Mouse (Mus musculus): ENCODE results near the gene Pip4k2a. TPM values are rescaled to one million over a fixed set of nuclear protein-coding genes. Genes with fewer than 3 reads are reported as not detected.

Pip4k2a gene
- polyA plus RNA-seq, 1 experiment from 2014 or later = 7.4 TPM

DNA sequence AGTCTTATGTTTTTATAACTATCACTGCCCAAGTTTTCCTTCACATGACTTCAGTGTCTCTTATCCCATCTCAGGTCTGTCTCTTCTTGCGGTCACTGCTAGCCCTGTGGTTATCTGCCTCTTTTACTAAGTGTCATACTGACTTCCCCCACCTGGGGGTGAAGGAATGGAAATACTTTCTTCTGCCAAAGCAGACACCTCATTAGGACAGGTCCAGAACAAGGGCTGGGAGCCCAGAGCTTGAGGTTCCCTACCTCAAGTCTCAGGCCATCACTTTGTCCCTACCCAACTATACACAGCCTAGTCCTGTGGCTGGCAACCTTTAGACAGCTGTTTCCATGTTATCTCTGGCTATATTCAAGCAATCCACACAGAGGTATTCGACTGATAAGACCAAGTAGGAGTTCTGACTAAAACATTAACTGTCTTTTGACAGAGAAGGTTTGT, 62.3 kb downstream of the Pip4k2a start:
- no peak overlapping the region for H3K4me2 ChIP-seq (ENCODE audit: low read length)
- no peaks in the 10 kb centered on the region for H3K36me3 ChIP-seq (ENCODE audit: control insufficient read depth, insufficient read depth, low read length)
- H3K9me3 ChIP-seq (ENCODE audit: control insufficient read depth, low read length) = no peaks in the 10 kb centered on the region
- no peak for ATAC-seq (ENCODE audit: insufficient number of reproducible peaks, insufficient read depth, low FRiP score, low read depth)
- 31% methylated on average over 2 of the region's 2 CpGs for WGBS
- no peaks in the 10 kb centered on the region for H3K27me3 ChIP-seq (ENCODE audit: control insufficient read depth, insufficient read depth, low read length)
- no peak overlapping the region for H3K9ac ChIP-seq (ENCODE audit: low read length)
- no peak overlapping the region for H3K4me3 ChIP-seq (ENCODE audit: control insufficient read depth in 1 of 2, insufficient read depth in 1 of 2, low read depth in 1 of 2, low read length in 2 of 2)
- no peak overlapping the region for H3K27ac ChIP-seq (replicated peaks in 1 of 2; ENCODE audit: control insufficient read depth in 1 of 2, insufficient read depth in 1 of 2, low read depth in 2 of 2, low read length in 2 of 2)
- H3K4me1 ChIP-seq (ENCODE audit: control insufficient read depth in 2 of 2, insufficient read depth in 2 of 2, low read length in 2 of 2) = peaks cover 17 to 45% of the 10 kb centered on the region in 2 experiments

DNA sequence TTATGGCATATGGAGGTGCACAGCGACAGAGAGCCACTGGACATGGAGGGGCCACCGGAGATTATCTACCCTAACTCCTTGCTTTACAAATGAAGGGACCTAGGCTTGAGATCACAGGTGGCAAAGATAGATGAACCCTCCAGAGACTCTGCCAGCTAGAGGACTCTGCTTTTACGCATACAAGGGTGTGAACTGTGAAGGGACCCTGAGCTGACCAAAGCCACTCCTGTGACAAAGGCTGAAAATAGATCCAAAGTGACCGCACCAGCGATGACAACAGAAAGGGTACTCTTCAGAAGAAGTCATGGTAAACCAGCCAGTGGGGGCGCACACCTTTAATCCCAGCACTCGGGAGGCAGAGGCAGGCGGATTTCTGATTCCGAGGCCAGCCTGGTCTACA, 63.8 kb downstream of the Pip4k2a start:
- WGBS = 74% methylated on average over 9 of the region's 9 CpGs
- Histone ChIP-seq H3K9ac (ENCODE audit: low read length) (no peak overlapping the region), H3K4me3 (ENCODE audit: control insufficient read depth in 1 of 2, insufficient read depth in 1 of 2, low read depth in 1 of 2, low read length in 2 of 2) (no peak overlapping the region), H3K27ac (replicated peaks in 1 of 2; ENCODE audit: control insufficient read depth in 1 of 2, insufficient read depth in 1 of 2, low read depth in 2 of 2, low read length in 2 of 2) (no peak overlapping the region), H3K4me1 (ENCODE audit: control insufficient read depth in 2 of 2, insufficient read depth in 2 of 2, low read length in 2 of 2) (peaks cover 17 to 37% of the 10 kb centered on the region in 2 experiments), H3K9me3 (ENCODE audit: control insufficient read depth, low read length) (no peaks in the 10 kb centered on the region), H3K4me2 (ENCODE audit: low read length) (no peak overlapping the region), H3K27me3 (ENCODE audit: control insufficient read depth, insufficient read depth, low read length) (no peaks in the 10 kb centered on the region), H3K36me3 (ENCODE audit: control insufficient read depth, insufficient read depth, low read length) (no peaks in the 10 kb centered on the region)
- no peak for ATAC-seq (ENCODE audit: insufficient number of reproducible peaks, insufficient read depth, low FRiP score, low read depth)

DNA sequence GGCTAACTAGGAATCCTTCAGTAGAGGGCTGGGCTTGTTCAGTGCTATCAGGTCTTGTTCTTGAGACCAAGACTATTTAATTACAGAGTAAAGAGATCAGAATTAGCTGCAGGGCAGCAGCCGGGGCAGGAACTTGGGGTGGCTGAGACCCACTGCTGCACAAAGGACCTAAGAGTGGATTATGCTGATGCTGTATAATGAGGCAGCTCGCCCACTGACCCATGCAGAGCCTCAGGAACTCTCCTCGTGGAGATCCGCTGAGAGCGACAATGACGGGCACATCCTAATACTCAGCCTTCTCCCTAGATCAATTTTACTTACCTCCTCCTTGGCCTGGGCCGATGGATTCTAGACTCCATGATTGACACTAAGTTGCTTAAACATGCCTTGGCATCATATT, 64.5 kb downstream of the Pip4k2a start:
- Histone ChIP-seq H3K9me3 (ENCODE audit: control insufficient read depth, low read length) (no peaks in the 10 kb centered on the region), H3K27me3 (ENCODE audit: control insufficient read depth, insufficient read depth, low read length) (no peaks in the 10 kb centered on the region), H3K27ac (replicated peaks in 1 of 2; ENCODE audit: control insufficient read depth in 1 of 2, insufficient read depth in 1 of 2, low read depth in 2 of 2, low read length in 2 of 2) (no peak overlapping the region), H3K4me3 (ENCODE audit: control insufficient read depth in 1 of 2, insufficient read depth in 1 of 2, low read depth in 1 of 2, low read length in 2 of 2) (no peak overlapping the region), H3K36me3 (ENCODE audit: control insufficient read depth, insufficient read depth, low read length) (no peaks in the 10 kb centered on the region), H3K4me1 (ENCODE audit: control insufficient read depth in 2 of 2, insufficient read depth in 2 of 2, low read length in 2 of 2) (peaks cover 15 to 35% of the 10 kb centered on the region in 2 experiments), H3K9ac (ENCODE audit: low read length) (no peak overlapping the region), H3K4me2 (ENCODE audit: low read length) (no peak overlapping the region)
- ATAC-seq (ENCODE audit: insufficient number of reproducible peaks, insufficient read depth, low FRiP score, low read depth) = no peak
- 79% methylated on average over 7 of the region's 7 CpGs for WGBS

DNA sequence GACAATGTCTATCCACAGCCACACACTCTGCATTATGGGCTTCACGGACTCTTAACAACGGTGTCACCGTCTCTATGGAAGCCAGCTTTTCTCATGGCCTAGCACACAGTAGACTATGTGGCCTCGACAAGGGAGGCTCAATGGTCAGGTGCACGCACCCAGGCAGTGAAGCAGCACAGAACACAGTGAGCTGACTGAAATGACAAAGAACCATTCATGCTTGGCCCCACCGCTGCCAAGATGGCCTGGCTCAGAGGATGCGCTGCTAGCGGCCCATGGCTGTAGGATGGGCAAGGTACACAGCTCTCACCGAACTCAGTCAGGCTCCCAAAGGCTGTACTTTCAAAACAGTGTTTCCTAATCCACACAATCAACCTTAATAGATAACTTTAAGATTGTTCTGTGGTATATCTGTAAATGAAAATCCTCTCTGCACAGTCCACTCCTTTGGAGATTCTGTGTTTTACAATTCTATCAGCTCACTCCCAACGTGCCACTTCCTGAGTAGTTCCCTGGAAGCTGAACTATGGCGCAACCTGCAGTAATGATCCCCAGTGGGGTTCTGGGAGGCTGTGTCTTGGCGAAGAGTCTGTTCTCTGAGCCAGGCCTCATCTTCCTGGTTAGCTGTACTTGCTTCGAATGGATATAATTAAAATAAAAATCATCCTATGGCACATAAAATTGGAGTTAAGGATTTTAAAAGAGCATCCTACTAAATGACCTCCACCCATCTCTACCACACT, 67.4 kb downstream of the Pip4k2a start:
- no peak for ATAC-seq (ENCODE audit: insufficient number of reproducible peaks, insufficient read depth, low FRiP score, low read depth)
- H3K27me3 ChIP-seq (ENCODE audit: control insufficient read depth, insufficient read depth, low read length) = no peaks in the 10 kb centered on the region
- H3K9ac ChIP-seq (ENCODE audit: low read length) = no peak overlapping the region
- no peak overlapping the region for H3K4me3 ChIP-seq (ENCODE audit: control insufficient read depth in 1 of 2, insufficient read depth in 1 of 2, low read depth in 1 of 2, low read length in 2 of 2)
- 86% methylated on average over 13 of the region's 13 CpGs for WGBS
- no peaks in the 10 kb centered on the region for H3K36me3 ChIP-seq (ENCODE audit: control insufficient read depth, insufficient read depth, low read length)
- H3K4me2 ChIP-seq (ENCODE audit: low read length) = no peak overlapping the region
- no peaks in the 10 kb centered on the region for H3K9me3 ChIP-seq (ENCODE audit: control insufficient read depth, low read length)
- peaks cover 4 to 11% of the 10 kb centered on the region in 2 experiments for H3K4me1 ChIP-seq (ENCODE audit: control insufficient read depth in 2 of 2, insufficient read depth in 2 of 2, low read length in 2 of 2)
- H3K27ac ChIP-seq (replicated peaks in 1 of 2; ENCODE audit: control insufficient read depth in 1 of 2, insufficient read depth in 1 of 2, low read depth in 2 of 2, low read length in 2 of 2) = no peak overlapping the region

DNA sequence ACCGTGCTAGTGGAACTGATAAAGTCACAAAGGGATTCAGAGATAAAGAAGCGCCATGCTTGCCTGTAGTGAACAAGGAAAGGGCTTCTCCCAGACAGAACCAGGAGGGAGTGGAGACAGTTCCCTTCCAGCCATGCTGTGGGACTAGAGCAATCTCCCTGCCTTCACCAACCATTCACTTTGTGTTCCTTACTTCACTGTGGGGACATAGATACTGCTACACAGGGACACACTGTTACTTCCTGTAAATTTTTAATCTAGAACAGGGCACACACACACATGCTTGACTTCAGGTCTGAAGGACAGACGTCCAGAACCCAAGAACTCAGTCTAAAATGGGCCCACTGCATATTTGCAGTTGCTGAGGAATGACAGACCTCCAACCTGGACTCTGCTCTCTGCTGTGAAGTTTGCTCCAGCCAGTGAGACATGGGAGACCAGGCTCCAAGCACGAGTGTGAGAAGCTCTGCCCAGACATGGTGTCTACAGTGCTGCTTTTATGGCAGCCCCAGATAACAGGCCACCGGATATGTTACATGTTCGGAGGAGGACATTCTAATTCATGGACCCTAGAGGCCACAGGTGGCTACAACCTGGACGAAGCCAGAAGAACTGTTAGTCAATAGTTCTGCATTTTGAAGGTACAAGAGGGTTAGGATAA, 69.2 kb downstream of the Pip4k2a start:
- 0 out of 4 replicates have a peak overlapping the region, but pooled peaks of 1 of the 2 experiments have one; percentile 9 for H3K27ac ChIP-seq (replicated peaks in 1 of 2; ENCODE audit: control insufficient read depth in 1 of 2, insufficient read depth in 1 of 2, low read depth in 2 of 2, low read length in 2 of 2)
- no peaks in the 10 kb centered on the region for H3K36me3 ChIP-seq (ENCODE audit: control insufficient read depth, insufficient read depth, low read length)
- no peaks in the 10 kb centered on the region for H3K9me3 ChIP-seq (ENCODE audit: control insufficient read depth, low read length)
- H3K4me3 ChIP-seq (ENCODE audit: control insufficient read depth in 1 of 2, insufficient read depth in 1 of 2, low read depth in 1 of 2, low read length in 2 of 2) = no peak overlapping the region
- H3K27me3 ChIP-seq (ENCODE audit: control insufficient read depth, insufficient read depth, low read length) = no peaks in the 10 kb centered on the region
- WGBS = 51% methylated on average over 7 of the region's 7 CpGs
- H3K4me1 ChIP-seq (ENCODE audit: control insufficient read depth in 2 of 2, insufficient read depth in 2 of 2, low read length in 2 of 2) = peaks cover 7 to 13% of the 10 kb centered on the region in 2 experiments
- H3K9ac ChIP-seq (ENCODE audit: low read length) = no peak overlapping the region
- no peak for ATAC-seq (ENCODE audit: insufficient number of reproducible peaks, insufficient read depth, low FRiP score, low read depth)
- no peak overlapping the region for H3K4me2 ChIP-seq (ENCODE audit: low read length)

DNA sequence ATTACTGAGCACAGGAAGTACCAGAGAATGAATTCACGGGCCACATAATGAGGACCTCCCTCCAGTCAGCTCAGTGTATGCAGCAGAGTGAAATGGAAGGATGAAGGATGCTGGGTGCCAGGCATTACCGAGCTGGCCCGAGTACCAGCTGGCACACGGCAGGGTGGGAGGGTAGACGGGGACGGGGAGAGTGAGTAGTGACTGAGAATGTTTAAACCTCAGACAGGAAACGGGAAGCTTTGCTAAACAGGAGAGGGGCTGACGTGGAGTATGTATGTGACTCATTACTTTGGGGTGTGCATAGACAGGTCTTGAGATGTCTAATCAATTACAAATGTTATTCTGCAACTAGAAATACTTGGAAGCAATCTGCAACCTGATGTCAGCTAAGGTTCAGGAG, 69.7 kb downstream of the Pip4k2a start:
- peaks cover 7 to 13% of the 10 kb centered on the region in 2 experiments for H3K4me1 ChIP-seq (ENCODE audit: control insufficient read depth in 2 of 2, insufficient read depth in 2 of 2, low read length in 2 of 2)
- H3K4me2 ChIP-seq (ENCODE audit: low read length) = no peak overlapping the region
- 0 out of 4 replicates have a peak overlapping the region, but pooled peaks of 1 of the 2 experiments have one; percentile 9 for H3K27ac ChIP-seq (replicated peaks in 1 of 2; ENCODE audit: control insufficient read depth in 1 of 2, insufficient read depth in 1 of 2, low read depth in 2 of 2, low read length in 2 of 2)
- ATAC-seq (ENCODE audit: insufficient number of reproducible peaks, insufficient read depth, low FRiP score, low read depth) = no peak
- H3K9ac ChIP-seq (ENCODE audit: low read length) = no peak overlapping the region
- WGBS = 48% methylated on average over 8 of the region's 8 CpGs
- no peak overlapping the region for H3K4me3 ChIP-seq (ENCODE audit: control insufficient read depth in 1 of 2, insufficient read depth in 1 of 2, low read depth in 1 of 2, low read length in 2 of 2)
- H3K9me3 ChIP-seq (ENCODE audit: control insufficient read depth, low read length) = no peaks in the 10 kb centered on the region
- H3K36me3 ChIP-seq (ENCODE audit: control insufficient read depth, insufficient read depth, low read length) = no peaks in the 10 kb centered on the region
- no peaks in the 10 kb centered on the region for H3K27me3 ChIP-seq (ENCODE audit: control insufficient read depth, insufficient read depth, low read length)

DNA sequence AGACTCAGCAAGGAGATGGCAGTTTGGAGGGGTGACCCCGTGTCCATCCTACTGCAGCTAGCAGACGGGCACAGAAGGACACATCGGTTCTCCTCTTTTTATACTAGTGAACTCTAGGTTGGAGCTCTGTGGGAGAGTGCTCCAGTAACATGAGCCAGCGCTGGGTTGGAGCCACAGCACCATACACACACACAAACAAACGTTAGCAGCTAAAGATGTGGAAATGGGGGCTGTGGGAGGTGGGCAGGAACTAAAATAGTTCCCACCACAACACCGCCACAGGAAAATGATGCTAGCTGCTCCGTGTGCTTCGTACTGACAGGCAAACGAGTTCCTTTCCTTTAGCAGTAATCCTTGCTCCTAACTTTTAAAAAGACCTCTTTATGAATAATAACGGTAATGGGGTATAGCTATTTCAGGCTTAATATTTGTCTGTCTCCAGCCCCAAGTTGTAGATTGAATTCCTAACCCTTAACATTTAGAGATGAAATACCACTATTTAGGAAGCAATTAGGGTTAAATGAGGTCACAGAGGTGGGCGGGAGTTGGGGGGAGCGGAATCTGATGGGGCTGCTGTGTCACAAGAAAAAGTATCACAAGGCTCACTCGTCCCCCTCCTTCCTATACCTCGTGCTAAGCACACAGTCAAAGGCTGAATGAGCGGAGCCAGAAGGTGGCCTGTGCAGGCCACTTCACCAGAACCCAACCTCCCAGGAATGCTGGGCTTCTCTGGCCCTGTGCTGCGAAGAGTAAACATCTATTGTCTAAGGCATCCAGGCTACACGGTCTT, 73.9 kb downstream of the Pip4k2a start:
- 61% methylated on average over 17 of the region's 17 CpGs for WGBS
- ATAC-seq (ENCODE audit: insufficient number of reproducible peaks, insufficient read depth, low FRiP score, low read depth) = no peak
- H3K4me2 ChIP-seq (ENCODE audit: low read length) = no peak overlapping the region

More for the DNA sequence above, 73.9 kb downstream of the Pip4k2a start:
- no peaks in the 10 kb centered on the region for H3K27me3 ChIP-seq (ENCODE audit: control insufficient read depth, insufficient read depth, low read length)
- H3K36me3 ChIP-seq (ENCODE audit: control insufficient read depth, insufficient read depth, low read length) = no peaks in the 10 kb centered on the region
- no peak overlapping the region for H3K9ac ChIP-seq (ENCODE audit: low read length)
- no peak overlapping the region for H3K4me3 ChIP-seq (ENCODE audit: control insufficient read depth in 1 of 2, insufficient read depth in 1 of 2, low read depth in 1 of 2, low read length in 2 of 2)
- peaks cover 7 to 13% of the 10 kb centered on the region in 2 experiments for H3K4me1 ChIP-seq (ENCODE audit: control insufficient read depth in 2 of 2, insufficient read depth in 2 of 2, low read length in 2 of 2)
- no peaks in the 10 kb centered on the region for H3K9me3 ChIP-seq (ENCODE audit: control insufficient read depth, low read length)
- no peak overlapping the region for H3K27ac ChIP-seq (replicated peaks in 1 of 2; ENCODE audit: control insufficient read depth in 1 of 2, insufficient read depth in 1 of 2, low read depth in 2 of 2, low read length in 2 of 2)
